Mouse (Mus musculus): ENCODE data around the gene Aff1. TPM values are rescaled to one million over a fixed set of nuclear protein-coding genes. Genes with fewer than 3 reads are reported as not detected.

The Aff1 gene
- 15.3 and 19.2 TPM in 2 replicates for polyA plus RNA-seq (2012; rRNA removed)

DNA sequence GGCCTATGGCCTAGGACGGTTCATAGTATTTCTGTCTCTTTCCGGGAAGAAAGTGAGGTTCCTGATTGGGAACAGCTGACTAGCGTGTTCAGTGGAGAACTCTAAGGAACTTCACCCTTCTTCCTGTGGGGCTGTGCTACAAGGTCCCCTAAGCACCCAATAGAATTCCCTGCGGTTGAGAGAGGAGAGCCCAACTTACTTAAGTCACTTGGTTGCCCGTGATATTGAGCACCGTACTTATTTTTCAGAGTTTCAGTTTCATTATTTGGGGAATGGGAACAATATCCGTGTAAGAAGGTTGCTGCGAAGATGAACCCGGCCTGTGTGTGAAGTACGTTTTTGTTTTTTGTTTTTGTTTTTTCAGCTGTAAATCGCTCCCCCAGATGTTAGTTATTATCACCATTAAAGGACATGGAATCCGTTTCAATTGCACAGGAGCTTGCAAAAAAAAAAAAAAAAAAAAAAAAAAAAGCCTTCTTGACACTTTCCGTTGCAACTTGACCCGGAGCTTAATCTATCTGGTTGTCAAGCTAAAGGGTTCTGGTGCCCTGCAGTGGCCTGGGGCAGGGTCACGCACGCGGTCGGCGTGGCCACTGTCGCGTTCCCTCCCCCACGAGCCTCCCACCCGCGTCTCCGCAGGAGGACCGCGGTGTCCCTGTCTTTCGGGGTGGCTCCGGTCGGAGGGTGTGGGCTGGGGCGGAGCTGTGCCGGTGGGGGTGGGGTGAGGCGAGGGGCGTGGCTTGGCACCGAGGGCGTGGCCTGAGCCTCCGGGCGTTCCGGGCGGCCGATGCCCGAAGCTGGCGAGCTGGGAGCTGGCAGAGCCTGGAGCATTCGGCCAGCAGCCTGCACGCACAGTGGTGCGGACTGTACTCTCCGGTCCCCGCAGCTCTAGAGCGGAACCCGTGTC is at the start of gene Aff1:
TSS of gene Aff1 (plus strand) at position 751 of the 907 bp plus-strand sequence.
- WGBS = 1% methylated on average over 50 of the region's 50 CpGs
- TF ChIP-seq POLR2A (IDR thresholded peaks at IDR 0.05; ENCODE audit: borderline replicate concordance, extremely low read depth, low read depth, low read length) (peak; percentile 89; the same call in 1 of the 2 replicates), CTCF (IDR thresholded peaks at IDR 0.05; ENCODE audit: insufficient read depth, low read length) (no peak)
- peak; percentile 96 for DNase-seq
- peak within 1 kb of the TSS; percentile 86 for H3K4me3 ChIP-seq (replicated peaks; ENCODE audit: extremely low read depth, low read depth, low read length)
- H3K4me1 ChIP-seq (ENCODE audit: control insufficient read depth, insufficient read depth, low read length) = no peaks in the 10 kb centered on the region

- TF ChIP-seq CTCF (IDR thresholded peaks at IDR 0.05; ENCODE audit: insufficient read depth, low read length) (no peak), POLR2A (IDR thresholded peaks at IDR 0.05; ENCODE audit: borderline replicate concordance, extremely low read depth, low read depth, low read length) (no peak)
- WGBS = 97% methylated on average over 1 of the region's 1 CpGs
- H3K4me3 ChIP-seq (replicated peaks; ENCODE audit: extremely low read depth, low read depth, low read length) = no peak overlapping the region
- H3K4me1 ChIP-seq (ENCODE audit: control insufficient read depth, insufficient read depth, low read length) = peaks cover 4% of the 10 kb centered on the region
- DNase-seq = no peak
Observed at GRCm38 (mm10) chr5:103644167-103644566, 48.0 kb upstream of the Aff1 start.

DNA sequence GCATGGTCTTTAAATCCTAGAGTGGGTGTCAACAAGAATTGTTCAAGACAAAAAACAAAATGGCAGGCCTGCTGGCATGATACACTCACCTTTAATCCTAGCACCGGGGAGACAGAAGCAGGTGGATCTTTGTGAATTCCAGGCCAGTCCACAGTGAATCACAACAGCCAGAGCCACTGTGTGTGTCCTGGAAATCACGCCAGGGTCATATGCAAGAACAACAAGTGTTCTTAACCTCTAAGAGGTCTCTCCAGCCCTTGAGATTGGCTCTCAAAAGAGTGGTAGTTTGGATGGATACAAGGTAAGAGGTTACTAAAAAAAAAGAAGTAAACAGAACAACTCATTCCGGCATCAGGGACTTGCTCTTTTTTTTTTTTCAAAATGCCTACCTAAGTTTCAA is 44.9 kb upstream of the Aff1 start:
- Histone ChIP-seq H3K4me1 (ENCODE audit: control insufficient read depth, insufficient read depth, low read length) (peaks cover 4% of the 10 kb centered on the region), H3K4me3 (replicated peaks; ENCODE audit: extremely low read depth, low read depth, low read length) (no peak overlapping the region)
- no peak; the same call in 1 of the 2 replicates for TF ChIP-seq POLR2A (IDR thresholded peaks at IDR 0.05; ENCODE audit: borderline replicate concordance, extremely low read depth, low read depth, low read length)
- TF ChIP-seq CTCF (IDR thresholded peaks at IDR 0.05; ENCODE audit: insufficient read depth, low read length) = no peak
- WGBS = 73% methylated on average over 3 of the region's 3 CpGs
- DNase-seq = no peak

GRCm38 (mm10) chr5:103654225-103654624 is 37.9 kb upstream of the Aff1 start:
- 41% methylated on average over 6 of the region's 6 CpGs for WGBS
- TF ChIP-seq POLR2A (IDR thresholded peaks at IDR 0.05; ENCODE audit: borderline replicate concordance, extremely low read depth, low read depth, low read length) (no peak), CTCF (IDR thresholded peaks at IDR 0.05; ENCODE audit: insufficient read depth, low read length) (peak; percentile 44)
- Histone ChIP-seq H3K4me3 (replicated peaks; ENCODE audit: extremely low read depth, low read depth, low read length) (no peak overlapping the region), H3K4me1 (ENCODE audit: control insufficient read depth, insufficient read depth, low read length) (peaks cover 3% of the 10 kb centered on the region)
- DNase-seq = no peak

- no peak for DNase-seq
- WGBS = 68% methylated on average over 4 of the region's 4 CpGs
Observed at GRCm38 (mm10) chr5:103654780-103655179, 37.4 kb upstream of the Aff1 start.

GRCm38 (mm10) chr5:103655346-103656118 is 36.6 kb upstream of the Aff1 start, which contains the start of gene 1700016H13Rik:
Gene 1700016H13Rik, minus strand, starts transcription at chr5:103656010.
- TF ChIP-seq CTCF (IDR thresholded peaks at IDR 0.05; ENCODE audit: insufficient read depth, low read length) (peak; percentile 53), POLR2A (IDR thresholded peaks at IDR 0.05; ENCODE audit: borderline replicate concordance, extremely low read depth, low read depth, low read length) (0 out of 2 replicates have a peak, but pooled peaks have one; percentile 23)
- WGBS = 4% methylated on average over 49 of the region's 56 CpGs
- DNase-seq = peak; percentile 84
- peak within 1 kb of the TSS; percentile 42 for H3K4me3 ChIP-seq (replicated peaks; ENCODE audit: extremely low read depth, low read depth, low read length)
- H3K4me1 ChIP-seq (ENCODE audit: control insufficient read depth, insufficient read depth, low read length) = peaks cover 3% of the 10 kb centered on the region

More at GRCm38 (mm10) chr5:103654780-103655179, 37.4 kb upstream of the Aff1 start:
- Histone ChIP-seq H3K4me3 (replicated peaks; ENCODE audit: extremely low read depth, low read depth, low read length) (no peak overlapping the region), H3K4me1 (ENCODE audit: control insufficient read depth, insufficient read depth, low read length) (peaks cover 3% of the 10 kb centered on the region)
- TF ChIP-seq POLR2A (IDR thresholded peaks at IDR 0.05; ENCODE audit: borderline replicate concordance, extremely low read depth, low read depth, low read length) (no peak), CTCF (IDR thresholded peaks at IDR 0.05; ENCODE audit: insufficient read depth, low read length) (no peak)

DNA sequence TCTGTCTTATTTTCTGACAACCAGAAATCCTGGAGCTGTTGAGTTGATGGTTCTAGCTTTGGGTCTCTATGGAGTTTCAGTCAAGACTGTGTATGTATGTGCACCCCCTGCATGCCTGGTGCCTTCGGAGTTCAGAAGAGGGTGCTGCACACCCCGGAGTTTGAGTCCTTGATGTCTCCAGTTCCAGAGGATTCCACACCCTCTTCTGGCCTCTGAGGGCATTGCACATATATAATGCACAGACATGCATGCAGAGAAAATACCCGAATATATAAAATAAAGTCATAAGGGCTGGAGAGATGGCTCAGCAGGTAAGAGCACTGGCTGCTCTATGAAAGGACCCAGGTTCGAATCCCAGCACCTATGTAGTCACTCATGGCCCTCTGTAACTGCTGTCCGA is 33.3 kb upstream of the Aff1 start:
- peaks cover 3% of the 10 kb centered on the region for H3K4me1 ChIP-seq (ENCODE audit: control insufficient read depth, insufficient read depth, low read length)
- TF ChIP-seq POLR2A (IDR thresholded peaks at IDR 0.05; ENCODE audit: borderline replicate concordance, extremely low read depth, low read depth, low read length) = no peak
- no peak for TF ChIP-seq CTCF (IDR thresholded peaks at IDR 0.05; ENCODE audit: insufficient read depth, low read length)
- 54% methylated on average over 5 of the region's 5 CpGs for WGBS
- H3K4me3 ChIP-seq (replicated peaks; ENCODE audit: extremely low read depth, low read depth, low read length) = no peak overlapping the region
- DNase-seq = no peak

DNA sequence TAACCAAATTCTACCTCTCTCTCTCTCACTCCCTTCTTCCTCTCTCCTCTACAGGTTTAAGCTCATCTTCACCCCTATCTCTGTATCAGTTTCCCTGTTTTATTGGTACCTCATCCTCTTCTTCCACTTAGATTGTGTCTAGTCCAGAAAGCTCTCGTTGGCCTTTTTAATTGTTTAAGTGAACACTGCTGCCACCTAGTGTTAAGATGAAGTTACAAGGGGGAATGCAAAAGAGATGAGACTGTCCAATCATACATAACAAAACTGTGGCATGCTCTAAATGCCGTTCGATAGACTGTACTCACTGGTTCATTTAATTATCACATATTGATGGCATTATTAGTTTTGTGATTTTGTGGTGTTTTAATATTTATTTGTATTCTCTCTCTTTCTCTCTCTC is 32.6 kb upstream of the Aff1 start:
- DNase-seq = no peak

GRCm38 (mm10) chr5:103664932-103665331 is 27.2 kb upstream of the Aff1 start:
- Histone ChIP-seq H3K4me3 (replicated peaks; ENCODE audit: extremely low read depth, low read depth, low read length) (no peak overlapping the region), H3K4me1 (ENCODE audit: control insufficient read depth, insufficient read depth, low read length) (no peaks in the 10 kb centered on the region)
- 79% methylated on average over 9 of the region's 9 CpGs for WGBS
- no peak for DNase-seq
- TF ChIP-seq POLR2A (IDR thresholded peaks at IDR 0.05; ENCODE audit: borderline replicate concordance, extremely low read depth, low read depth, low read length) (no peak), CTCF (IDR thresholded peaks at IDR 0.05; ENCODE audit: insufficient read depth, low read length) (no peak)

More for the DNA sequence above, 32.6 kb upstream of the Aff1 start:
- H3K4me3 ChIP-seq (replicated peaks; ENCODE audit: extremely low read depth, low read depth, low read length) = no peak overlapping the region
- TF ChIP-seq CTCF (IDR thresholded peaks at IDR 0.05; ENCODE audit: insufficient read depth, low read length) (0 out of 2 replicates have a peak, but pooled peaks have one; percentile 19), POLR2A (IDR thresholded peaks at IDR 0.05; ENCODE audit: borderline replicate concordance, extremely low read depth, low read depth, low read length) (no peak)
- peaks cover 3% of the 10 kb centered on the region for H3K4me1 ChIP-seq (ENCODE audit: control insufficient read depth, insufficient read depth, low read length)
- WGBS = 15% methylated on average over 3 of the region's 3 CpGs

Measured in lung, adult 2 months (tissue).